In genomic region chr13:5819173-5819572, GRCm38 (mm10) we compare ENCODE assay signal across 26 mouse cellular contexts. TPM values are rescaled to one million over a fixed set of nuclear protein-coding genes. Genes with fewer than 3 reads are reported as not detected.
DNase-seq lines count a peak whose midpoint lies in the region; ATAC-seq and TF ChIP-seq lines count a peak whose summit lies in the region.
"Had no signal": no experiment of that assay in that cellular context is flagged by ENCODE, and none has a peak within 500 bp of the region (broad histone marks: within the 10 kb centered on the region; RNA-seq: fewer than 3 reads in every experiment).

No protein-coding gene starts in this region.

- H3K9ac ChIP-seq in forebrain, embryonic 13.5 days, result no peak overlapping the region
- H3K9ac ChIP-seq in forebrain, embryonic 12.5 days, result no peak overlapping the region
- no peak overlapping the region for H3K9ac ChIP-seq in kidney, postnatal 0 days (ENCODE audit: low read depth, low read length)
- H3K9ac ChIP-seq in midbrain, embryonic 11.5 days (ENCODE audit: low read length), result no peak overlapping the region
- H3K9ac ChIP-seq: embryonic facial prominence, embryonic 15.5 days; heart, embryonic 12.5 days; hindbrain, embryonic 13.5 days; intestine, embryonic 15.5 days had no signal

- DNase-seq in heart, adult 8-10 months (ENCODE audit: low spot score), result peak; percentile 33
- no peak for DNase-seq in heart, adult 11 months
- peak; percentile 57 for DNase-seq in kidney, postnatal 0 days (ENCODE audit: low spot score)
- no peak for DNase-seq in kidney, adult 2 months
- peak; percentile 10 for DNase-seq in midbrain, embryonic 11.5 days (ENCODE audit: low spot score, missing footprints)
- no peak for DNase-seq in midbrain, embryonic 10.5 days (ENCODE audit: low spot score)
- DNase-seq: adrenal gland, adult 8-10 months; adrenal gland, postnatal 36 days; B cell, adult 2 months; cerebellum, adult 11 months; cerebellum, adult 8-10 months; cerebellum, postnatal 14 days; embryo, embryonic 11 days; gastrocnemius, postnatal 14 days; heart, postnatal 10 days had no signal

- no peak overlapping the region for H3K4me3 ChIP-seq in forebrain, embryonic 13.5 days
- H3K4me3 ChIP-seq in forebrain, embryonic 12.5 days (replicated peaks), result no peak overlapping the region
- no peak overlapping the region for H3K4me3 ChIP-seq in kidney, postnatal 0 days (replicated peaks; ENCODE audit: low read depth, low read length)
- no peak overlapping the region for H3K4me3 ChIP-seq in kidney, adult 2 months (ENCODE audit: insufficient read depth, low read depth, low read length)
- no peak overlapping the region for H3K4me3 ChIP-seq in midbrain, embryonic 11.5 days (ENCODE audit: low read depth, low read length)
- no peak overlapping the region for H3K4me3 ChIP-seq in midbrain, embryonic 10.5 days
- H3K4me3 ChIP-seq: embryonic facial prominence, embryonic 15.5 days; erythroblast, embryonic 14.5 days; forebrain, embryonic 10.5 days; heart, embryonic 12.5 days; hindbrain, embryonic 13.5 days; intestine, embryonic 15.5 days had no signal

- no peaks in the 10 kb centered on the region for H3K4me1 ChIP-seq in forebrain, embryonic 13.5 days
- 0 out of 2 replicates have a peak, but pooled peaks cover 3% of the 10 kb centered on the region for H3K4me1 ChIP-seq in forebrain, embryonic 12.5 days
- H3K4me1 ChIP-seq in kidney, postnatal 0 days (replicated peaks; ENCODE audit: insufficient read depth, low read length), result no peaks in the 10 kb centered on the region
- H3K4me1 ChIP-seq in kidney, adult 2 months (ENCODE audit: control insufficient read depth, insufficient read depth, low read length), result no peaks in the 10 kb centered on the region; the same call in 1 of the 2 replicates
- no peaks in the 10 kb centered on the region for H3K4me1 ChIP-seq in midbrain, embryonic 11.5 days (ENCODE audit: control insufficient read depth, insufficient read depth, low read length)
- 0 out of 2 replicates have a peak, but pooled peaks cover 3% of the 10 kb centered on the region for H3K4me1 ChIP-seq in midbrain, embryonic 10.5 days
- H3K4me1 ChIP-seq: embryonic facial prominence, embryonic 15.5 days; forebrain, embryonic 10.5 days; hindbrain, embryonic 13.5 days had no signal

- no peak overlapping the region for H3K27ac ChIP-seq in forebrain, embryonic 13.5 days
- H3K27ac ChIP-seq in forebrain, embryonic 12.5 days, result no peak overlapping the region
- no peak overlapping the region for H3K27ac ChIP-seq in kidney, postnatal 0 days
- H3K27ac ChIP-seq in kidney, adult 2 months (ENCODE audit: insufficient read depth, low read depth, low read length), result no peak overlapping the region
- H3K27ac ChIP-seq in midbrain, embryonic 11.5 days (ENCODE audit: low read depth, low read length), result no peak overlapping the region
- H3K27ac ChIP-seq in midbrain, embryonic 10.5 days (replicated peaks), result no peak overlapping the region
- H3K27ac ChIP-seq: embryonic facial prominence, embryonic 15.5 days; forebrain, embryonic 10.5 days; hindbrain, embryonic 13.5 days; hindbrain, postnatal 0 days; intestine, embryonic 15.5 days had no signal

- no peaks in the 10 kb centered on the region for H3K36me3 ChIP-seq in forebrain, embryonic 13.5 days (ENCODE audit: poor library complexity, severe bottlenecking)
- no peaks in the 10 kb centered on the region for H3K36me3 ChIP-seq in forebrain, embryonic 12.5 days (replicated peaks)
- H3K36me3 ChIP-seq in kidney, postnatal 0 days (ENCODE audit: insufficient read depth, low read length), result no peaks in the 10 kb centered on the region
- H3K36me3 ChIP-seq in kidney, adult 2 months (ENCODE audit: control insufficient read depth, insufficient read depth, low read length), result no peaks in the 10 kb centered on the region
- H3K36me3 ChIP-seq in midbrain, embryonic 11.5 days (ENCODE audit: control insufficient read depth, insufficient read depth, low read length), result no peaks in the 10 kb centered on the region
- H3K36me3 ChIP-seq in midbrain, embryonic 10.5 days, result no peaks in the 10 kb centered on the region
- H3K36me3 ChIP-seq: embryonic facial prominence, embryonic 15.5 days; forebrain, embryonic 10.5 days; G1E; heart, embryonic 12.5 days; hindbrain, embryonic 13.5 days; intestine, embryonic 15.5 days had no signal

- no peaks in the 10 kb centered on the region for H3K9me3 ChIP-seq in forebrain, embryonic 13.5 days (replicated peaks)
- H3K9me3 ChIP-seq in forebrain, embryonic 12.5 days, result no peaks in the 10 kb centered on the region
- H3K9me3 ChIP-seq in kidney, postnatal 0 days (replicated peaks; ENCODE audit: low read length), result no peaks in the 10 kb centered on the region
- H3K9me3 ChIP-seq in midbrain, embryonic 11.5 days (ENCODE audit: control insufficient read depth, low read length), result no peaks in the 10 kb centered on the region
- H3K9me3 ChIP-seq in midbrain, embryonic 10.5 days (replicated peaks), result no peaks in the 10 kb centered on the region
- H3K9me3 ChIP-seq: embryonic facial prominence, embryonic 15.5 days; forebrain, embryonic 10.5 days; G1E; heart, embryonic 12.5 days; hindbrain, embryonic 13.5 days; intestine, embryonic 15.5 days had no signal

- H3K27me3 ChIP-seq in forebrain, embryonic 13.5 days, result no peaks in the 10 kb centered on the region
- H3K27me3 ChIP-seq in forebrain, embryonic 12.5 days, result 0 out of 2 replicates have a peak, but pooled peaks cover 3% of the 10 kb centered on the region
- no peaks in the 10 kb centered on the region for H3K27me3 ChIP-seq in kidney, postnatal 0 days (ENCODE audit: insufficient read depth, low read length)
- no peaks in the 10 kb centered on the region for H3K27me3 ChIP-seq in kidney, adult 2 months (replicated peaks; ENCODE audit: control insufficient read depth, insufficient read depth, low read length)
- no peaks in the 10 kb centered on the region for H3K27me3 ChIP-seq in midbrain, embryonic 11.5 days (ENCODE audit: control insufficient read depth, insufficient read depth, low read length)
- H3K27me3 ChIP-seq in midbrain, embryonic 10.5 days (ENCODE audit: low read depth, poor library complexity, severe bottlenecking), result no peaks in the 10 kb centered on the region
- H3K27me3 ChIP-seq: embryonic facial prominence, embryonic 15.5 days; heart, embryonic 12.5 days; hindbrain, embryonic 13.5 days; intestine, embryonic 15.5 days had no signal

- TF ChIP-seq CTCF in kidney, postnatal 0 days (IDR thresholded peaks at IDR 0.05; ENCODE audit: low read depth), result no peak
- TF ChIP-seq CTCF in kidney, adult 2 months (conservative IDR thresholded peaks at IDR 0.05; ENCODE audit: insufficient read depth, insufficient read length, low read depth, low read length), result no peak

- WGBS in forebrain, embryonic 13.5 days, result 54% methylated on average over 3 of the region's 3 CpGs
- WGBS in forebrain, embryonic 12.5 days, result 55% methylated on average over 3 of the region's 3 CpGs
- WGBS in kidney, postnatal 0 days, result 40% methylated on average over 3 of the region's 3 CpGs
- WGBS in kidney, adult 2 months, result 48% methylated on average over 3 of the region's 3 CpGs
- WGBS in midbrain, embryonic 11.5 days, result 62% methylated on average over 3 of the region's 3 CpGs
- WGBS in midbrain, embryonic 10.5 days, result 69% methylated on average over 3 of the region's 3 CpGs

- no peak overlapping the region for H3K4me2 ChIP-seq in forebrain, embryonic 13.5 days
- no peak overlapping the region for H3K4me2 ChIP-seq in forebrain, embryonic 12.5 days
- no peak overlapping the region for H3K4me2 ChIP-seq in kidney, postnatal 0 days (ENCODE audit: low read length)
- H3K4me2 ChIP-seq in midbrain, embryonic 11.5 days, result no peak overlapping the region
- H3K4me2 ChIP-seq: embryonic facial prominence, embryonic 15.5 days; heart, embryonic 12.5 days; hindbrain, embryonic 13.5 days; intestine, embryonic 15.5 days had no signal

- 0 out of 2 replicates have a peak, but pooled peaks have one; percentile 24 for ATAC-seq in forebrain, embryonic 13.5 days
- no peak for ATAC-seq in forebrain, embryonic 12.5 days (ENCODE audit: low FRiP score)
- no peak for ATAC-seq in kidney, postnatal 0 days (replicated peaks; ENCODE audit: low FRiP score, low read depth)
- ATAC-seq in midbrain, embryonic 11.5 days (ENCODE audit: low FRiP score), result no peak
- ATAC-seq: CD4-positive, CD25-positive, alpha-beta regulatory T cell, adult 4 months; hindbrain, postnatal 0 days; intestine, embryonic 15.5 days had no signal

- no peak for TF ChIP-seq POLR2A in kidney, adult 2 months (IDR thresholded peaks at IDR 0.05; ENCODE audit: low read depth, low read length)

RNA-seq across cellular contexts. Expression of gene Klf6, which starts 42.1 kb away (rescaled TPM):
- 61.4 and 63.5 TPM in 2 replicates for polyA plus RNA-seq in forebrain, embryonic 13.5 days (2015; fragmentation: Nextera tagmentation; extraction: Ambion mirVana)
- polyA plus RNA-seq in forebrain, embryonic 12.5 days (2016; fragmentation: Nextera tagmentation; extraction: Ambion mirVana), result 53.7 and 63.8 TPM in 2 replicates
- 10 to 100 TPM; 36.0 to 49.3 (median 42.0) TPM for total RNA-seq in heart, adult 8-10 months (2022)
- 50.3 and 62.0 TPM in 2 replicates for polyA plus RNA-seq in kidney, postnatal 0 days (2015; fragmentation: Nextera tagmentation; extraction: Ambion mirVana)
- polyA plus RNA-seq in kidney, adult 2 months (2012; rRNA removed), result 10.0 and 10.7 TPM in 2 replicates
- polyA plus RNA-seq in midbrain, embryonic 11.5 days (2014; fragmentation: Nextera tagmentation; extraction: Ambion mirVana), result 54.6 and 59.5 TPM in 2 replicates
- 53.5 and 63.0 TPM in 2 replicates for polyA plus RNA-seq in midbrain, embryonic 10.5 days (2016; fragmentation: Nextera tagmentation; extraction: Ambion mirVana)

Comparison
In these comparisons a context has a peak if more than half of its experiments do, and no peak if none do; other contexts are left out.
1. DNase-seq: peak in heart, adult 8-10 months (single experiment), kidney, postnatal 0 days (single experiment) and midbrain, embryonic 11.5 days (single experiment); none in heart, adult 11 months (single experiment), kidney, adult 2 months (single experiment) and midbrain, embryonic 10.5 days (single experiment).